Mouse (Mus musculus) kidney, embryonic 15.5 days (tissue): ENCODE results near the gene Asb2. TPM values are rescaled to one million over a fixed set of nuclear protein-coding genes. Genes with fewer than 3 reads are reported as not detected.

Source experiments
- ATAC-seq: fragments of 200-750 bp; cut with Nextera tagmentation; replicated peaks from 2 replicates; pipeline ENCODE4 v1.8.0; 2017; ENCODE audit warnings: moderate TSS enrichment; ENCODE audit not compliant: low FRiP score
- H3K27ac ChIP-seq: fragments of 300-500 bp; sonication (generic); 2 replicates; pipeline ENCODE4 v1.5.1; 2015; ENCODE audit warnings: mild to moderate bottlenecking, inconsistent platforms
- H3K27me3 ChIP-seq: fragments of 300-500 bp; sonication (generic); 2 replicates; pipeline ENCODE4 v1.6.1; 2015; ENCODE audit warnings: inconsistent platforms
- H3K36me3 ChIP-seq: fragments of 300-500 bp; sonication (generic); 2 replicates; pipeline ENCODE4 v1.6.1; 2015; ENCODE audit warnings: inconsistent platforms
- H3K4me1 ChIP-seq: fragments of 300-500 bp; sonication (generic); 2 replicates; pipeline ENCODE4 v1.6.1; 2015; ENCODE audit warnings: inconsistent platforms
- H3K4me2 ChIP-seq: fragments of 300-500 bp; sonication (generic); 2 replicates; pipeline ENCODE4 v1.6.1; 2015; ENCODE audit warnings: moderate library complexity, mild to moderate bottlenecking, inconsistent platforms
- H3K4me3 ChIP-seq: fragments of 300-500 bp; sonication (generic); replicated peaks from 2 replicates; pipeline ENCODE4 v1.5.1; 2015; ENCODE audit warnings: mild to moderate bottlenecking, inconsistent platforms
- H3K9ac ChIP-seq: fragments of 300-500 bp; sonication (generic); 2 replicates; pipeline ENCODE4 v1.6.1; 2015; ENCODE audit warnings: mild to moderate bottlenecking, inconsistent platforms
- H3K9me3 ChIP-seq: fragments of 300-500 bp; sonication (generic); replicated peaks from 2 replicates; pipeline ENCODE4 v1.6.1; 2016; ENCODE audit warnings: inconsistent platforms
- WGBS: fragments of 180-500 bp; shearing (Covaris S2); methylation state at CpG from one replicate; pipeline ENCODE4 v1.1.7; 2015; ENCODE audit warnings: mixed read lengths; 5-methylcytosine and 5-hydroxymethylcytosine counted together
- polyA plus RNA-seq: library from polyadenylated mRNA; unstranded; fragments of >200 nt; fragmentation: Nextera tagmentation; extraction: Ambion mirVana; gene quantifications from 2 replicates; pipeline ENCODE4 v1.2.1, GENCODE M21; 2015

Asb2 gene
- polyA plus RNA-seq, 1 experiment from 2014 or later, result 5.2 TPM

DNA sequence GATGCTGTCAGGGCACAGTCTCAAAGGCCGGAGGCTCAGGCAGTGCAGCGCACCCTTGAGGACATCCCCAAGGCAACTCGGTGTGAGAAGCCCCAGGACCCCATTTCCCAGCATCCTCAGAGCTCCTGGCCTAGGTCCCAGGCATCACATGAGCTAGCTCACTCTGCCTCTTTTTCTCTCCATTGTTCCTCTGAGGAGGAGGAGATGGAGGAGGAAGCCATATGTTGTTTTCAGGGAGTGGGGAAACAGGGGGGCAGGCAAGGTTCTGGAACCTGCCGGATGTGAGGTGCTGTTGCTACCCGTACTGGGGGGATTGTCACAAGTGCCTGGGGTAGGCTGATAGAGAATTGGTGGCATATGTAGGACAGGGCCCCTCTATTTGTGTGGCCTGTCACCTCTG is 20.3 kb upstream of the Asb2 start:
- Histone ChIP-seq H3K9me3 (no peaks in the 10 kb centered on the region), H3K27me3 (no peaks in the 10 kb centered on the region), H3K9ac (no peak overlapping the region), H3K4me3 (no peak overlapping the region), H3K27ac (no peak overlapping the region), H3K4me2 (no peak overlapping the region), H3K4me1 (no peaks in the 10 kb centered on the region), H3K36me3 (no peaks in the 10 kb centered on the region)
- WGBS, result 65% methylated on average over 5 of the region's 5 CpGs
- ATAC-seq, result no peak

DNA sequence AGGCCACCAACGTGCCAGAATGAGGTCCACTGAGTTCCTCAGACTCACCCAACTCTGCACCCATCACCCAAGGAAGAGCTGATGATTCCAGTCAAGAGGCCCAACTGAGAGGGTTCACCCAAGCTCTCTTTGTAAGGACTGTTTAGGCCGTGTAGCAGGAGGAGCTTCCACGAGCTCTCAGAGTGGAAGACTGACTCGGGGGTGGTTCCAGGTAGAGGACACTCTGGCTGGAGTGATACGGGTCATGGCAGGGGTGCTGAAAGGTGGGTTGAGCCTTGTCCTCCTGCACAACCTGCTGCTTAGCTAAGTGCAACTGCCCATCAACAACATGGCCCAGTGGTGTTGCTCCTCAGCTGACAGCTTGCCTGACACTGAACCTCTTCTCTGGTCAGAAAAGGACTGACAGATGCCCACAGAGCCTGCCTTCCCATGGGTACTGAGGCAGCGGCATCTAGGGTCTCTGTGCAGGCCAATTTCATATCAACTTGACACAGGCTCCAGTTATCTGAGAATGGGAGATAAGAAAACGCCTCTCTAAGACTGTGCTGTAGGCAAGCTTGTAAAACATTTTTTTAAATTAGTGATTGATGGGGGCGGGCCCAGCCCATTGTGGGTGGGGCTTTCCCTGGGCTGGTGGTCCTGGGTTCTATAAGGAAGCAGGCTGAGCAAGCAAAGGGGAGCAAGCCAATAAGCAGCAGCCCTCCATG is 17.9 kb upstream of the Asb2 start:
- H3K4me2 ChIP-seq, result no peak overlapping the region
- H3K4me1 ChIP-seq, result no peaks in the 10 kb centered on the region
- H3K4me3 ChIP-seq, result no peak overlapping the region
- no peaks in the 10 kb centered on the region for H3K36me3 ChIP-seq
- 69% methylated on average over 8 of the region's 8 CpGs for WGBS
- no peaks in the 10 kb centered on the region for H3K27me3 ChIP-seq
- H3K27ac ChIP-seq, result no peak overlapping the region
- H3K9me3 ChIP-seq, result no peaks in the 10 kb centered on the region
- no peak for ATAC-seq
- no peak overlapping the region for H3K9ac ChIP-seq

DNA sequence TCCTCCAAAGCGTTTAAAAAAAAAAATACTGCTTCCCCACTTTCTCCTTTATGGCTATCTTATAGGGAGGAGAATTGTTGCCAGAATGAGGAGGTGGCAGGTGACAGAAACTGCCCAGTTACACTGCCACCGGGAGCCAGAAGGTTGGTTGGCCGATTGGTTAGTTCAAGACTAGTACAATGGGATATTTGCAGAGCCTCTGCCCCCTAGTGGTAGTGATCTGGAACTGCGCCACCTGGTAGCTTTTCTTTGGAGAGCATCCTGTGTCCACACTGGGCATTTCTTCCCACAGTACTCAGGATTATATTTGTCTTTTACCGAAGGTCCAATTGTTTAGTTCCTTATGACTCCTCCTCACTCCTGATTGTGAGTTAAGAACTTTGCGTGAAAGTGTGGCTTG is 15.9 kb upstream of the Asb2 start:
- WGBS, result 30% methylated on average over 6 of the region's 6 CpGs

DNA sequence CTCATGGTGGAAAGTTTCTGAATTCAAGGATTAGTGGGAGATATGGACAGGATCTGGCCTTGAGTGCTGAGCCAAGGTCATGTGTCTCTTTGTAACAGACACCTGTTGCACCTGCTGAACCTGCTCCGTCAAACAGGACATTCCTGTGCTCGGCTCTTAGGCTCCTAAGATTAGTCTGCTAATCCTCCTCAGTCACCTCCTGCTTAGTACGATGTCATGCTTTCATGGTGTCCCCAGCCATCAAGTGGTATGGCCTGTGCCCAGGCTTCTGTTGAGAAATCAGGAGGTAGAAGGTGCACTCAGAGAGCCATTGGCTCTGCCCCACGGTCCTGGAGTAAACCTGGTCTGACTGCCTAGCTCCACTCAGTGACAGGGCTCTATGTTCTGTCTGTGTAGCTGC is 15.1 kb upstream of the Asb2 start:
- H3K27me3 ChIP-seq, result peaks cover 7% of the 10 kb centered on the region; the same call in 1 of the 2 replicates
- no peak overlapping the region for H3K4me3 ChIP-seq
- H3K4me2 ChIP-seq, result no peak overlapping the region
- H3K9me3 ChIP-seq, result no peaks in the 10 kb centered on the region
- no peak overlapping the region for H3K27ac ChIP-seq
- no peaks in the 10 kb centered on the region for H3K36me3 ChIP-seq
- no peak for ATAC-seq
- peaks cover 4% of the 10 kb centered on the region; the same call in 1 of the 2 replicates for H3K4me1 ChIP-seq
- H3K9ac ChIP-seq, result no peak overlapping the region
- 83% methylated on average over 4 of the region's 4 CpGs for WGBS

More for the DNA sequence above, 15.9 kb upstream of the Asb2 start:
- Histone ChIP-seq H3K27me3 (peaks cover 7% of the 10 kb centered on the region; the same call in 1 of the 2 replicates), H3K4me1 (peaks cover 4% of the 10 kb centered on the region; the same call in 1 of the 2 replicates), H3K9ac (no peak overlapping the region), H3K4me2 (no peak overlapping the region), H3K36me3 (no peaks in the 10 kb centered on the region), H3K9me3 (no peaks in the 10 kb centered on the region), H3K4me3 (no peak overlapping the region), H3K27ac (no peak overlapping the region)
- no peak for ATAC-seq

DNA sequence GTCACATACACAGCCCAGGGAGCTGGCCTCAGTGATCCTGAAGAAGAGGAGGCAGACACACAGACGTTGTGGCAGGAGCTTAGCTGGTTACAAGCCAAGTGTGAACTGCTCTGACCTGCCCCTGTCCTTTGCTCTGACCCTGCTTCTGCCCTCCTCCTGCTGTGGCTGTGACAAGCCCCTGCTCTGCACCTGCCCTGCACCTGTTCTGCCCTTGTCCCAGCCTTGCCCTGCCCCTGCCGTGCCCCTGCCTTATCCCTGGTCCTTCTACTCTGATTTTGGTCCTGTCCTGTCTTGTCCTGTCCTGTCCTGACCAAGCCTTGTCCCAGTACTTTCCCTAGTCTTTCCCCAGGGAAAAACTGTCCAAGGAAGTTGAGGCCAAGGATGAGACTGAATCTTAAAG is 13.0 kb upstream of the Asb2 start:
- Histone ChIP-seq H3K4me3 (no peak overlapping the region), H3K4me1 (peaks cover 4% of the 10 kb centered on the region; the same call in 1 of the 2 replicates), H3K36me3 (no peaks in the 10 kb centered on the region), H3K9ac (no peak overlapping the region), H3K27me3 (peaks cover 7% of the 10 kb centered on the region; the same call in 1 of the 2 replicates), H3K4me2 (no peak overlapping the region), H3K9me3 (no peaks in the 10 kb centered on the region), H3K27ac (no peak overlapping the region)
- no peak for ATAC-seq
- 44% methylated on average over 2 of the region's 2 CpGs for WGBS

DNA sequence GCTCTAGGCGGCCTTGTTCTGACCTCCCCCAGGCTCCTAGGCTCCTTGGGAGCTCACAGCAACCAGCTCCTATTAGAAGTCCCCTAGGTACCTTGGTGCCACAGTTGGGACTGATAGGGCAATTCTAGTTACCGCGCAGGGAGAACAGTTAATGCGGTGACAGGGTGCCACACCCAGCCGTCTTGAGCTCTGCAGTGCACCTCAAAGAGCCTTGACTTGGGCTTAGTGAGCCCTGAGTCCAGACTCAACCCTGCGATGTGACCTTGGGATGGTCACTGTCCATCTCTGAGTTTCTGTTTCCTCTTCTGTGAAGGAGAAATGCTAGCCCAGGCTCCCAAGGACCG is 12.5 kb upstream of the Asb2 start:
- Histone ChIP-seq H3K4me3 (no peak overlapping the region), H3K4me1 (peaks cover 4% of the 10 kb centered on the region; the same call in 1 of the 2 replicates), H3K27ac (no peak overlapping the region), H3K4me2 (peak overlapping the region; percentile 42), H3K36me3 (no peaks in the 10 kb centered on the region), H3K9me3 (no peaks in the 10 kb centered on the region), H3K27me3 (peaks cover 7% of the 10 kb centered on the region; the same call in 1 of the 2 replicates), H3K9ac (no peak overlapping the region)
- WGBS, result 68% methylated on average over 7 of the region's 7 CpGs
- no peak for ATAC-seq

DNA sequence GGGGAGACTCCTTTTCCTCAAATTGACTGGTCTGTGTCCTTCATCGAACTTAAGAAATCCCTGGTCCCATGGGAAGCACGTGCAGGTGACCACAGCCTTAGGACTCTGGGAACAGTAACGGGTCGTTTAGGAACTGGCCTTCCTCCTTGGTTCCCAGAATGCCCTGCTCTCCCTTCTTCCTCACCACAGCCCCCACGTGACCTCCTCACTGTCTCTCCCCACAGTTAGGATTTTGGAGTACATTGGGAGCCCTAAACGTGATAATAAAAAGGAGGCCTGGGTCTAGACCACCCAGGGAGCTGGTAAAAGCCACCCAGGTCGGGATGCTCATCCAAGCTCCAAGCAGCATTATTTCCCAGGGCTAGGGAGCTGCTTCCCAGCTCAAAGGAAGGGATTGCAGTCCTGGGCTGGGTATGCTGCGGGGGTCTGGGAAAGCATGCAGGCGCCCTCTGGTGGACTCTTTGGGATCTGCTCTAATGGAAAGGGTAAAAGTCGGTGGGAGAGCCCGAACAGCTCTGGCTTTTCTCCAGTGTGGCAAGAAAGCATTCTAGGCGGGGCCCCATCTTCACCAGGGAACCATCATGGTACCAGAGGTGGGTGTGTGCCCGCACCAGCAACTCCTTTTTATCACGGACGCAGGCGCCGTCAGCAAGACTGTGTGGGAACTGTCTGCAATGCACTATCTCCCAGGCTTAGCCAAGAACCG is 12.0 kb upstream of the Asb2 start:
- Histone ChIP-seq H3K27me3 (peaks cover 7% of the 10 kb centered on the region; the same call in 1 of the 2 replicates), H3K9me3 (no peaks in the 10 kb centered on the region), H3K36me3 (no peaks in the 10 kb centered on the region), H3K27ac (no peak overlapping the region), H3K4me2 (peak overlapping the region; percentile 42), H3K4me1 (peaks cover 4% of the 10 kb centered on the region; the same call in 1 of the 2 replicates), H3K4me3 (no peak overlapping the region), H3K9ac (no peak overlapping the region)
- ATAC-seq, result peak; percentile 78
- 15% methylated on average over 18 of the region's 18 CpGs for WGBS

DNA sequence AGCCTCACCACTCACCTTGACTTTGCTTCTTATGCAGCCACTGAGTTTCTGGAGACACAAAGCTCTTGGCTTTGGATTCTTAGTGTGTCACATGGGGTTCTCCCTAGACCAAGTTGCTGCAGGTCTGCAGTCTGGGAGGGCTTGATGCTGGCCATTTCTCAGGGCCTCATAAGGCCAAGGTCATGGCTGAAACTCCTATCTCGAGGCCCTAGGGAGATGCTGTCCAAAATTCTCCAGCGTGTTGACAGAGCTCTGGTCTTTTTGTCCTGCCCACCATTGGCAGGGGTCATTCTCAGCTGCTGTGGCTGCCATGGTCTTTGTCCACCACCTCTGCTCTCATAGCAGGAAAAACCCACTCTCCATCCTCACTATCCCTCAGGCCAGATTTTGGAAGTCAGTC is 11.4 kb upstream of the Asb2 start:
- no peak overlapping the region for H3K9ac ChIP-seq
- no peaks in the 10 kb centered on the region for H3K9me3 ChIP-seq
- 77% methylated on average over 2 of the region's 2 CpGs for WGBS
- H3K36me3 ChIP-seq, result no peaks in the 10 kb centered on the region
- H3K4me2 ChIP-seq, result no peak overlapping the region
- no peak overlapping the region for H3K27ac ChIP-seq
- peaks cover 4% of the 10 kb centered on the region; the same call in 1 of the 2 replicates for H3K4me1 ChIP-seq
- H3K27me3 ChIP-seq, result peaks cover 7% of the 10 kb centered on the region; the same call in 1 of the 2 replicates
- H3K4me3 ChIP-seq, result no peak overlapping the region
- no peak for ATAC-seq

DNA sequence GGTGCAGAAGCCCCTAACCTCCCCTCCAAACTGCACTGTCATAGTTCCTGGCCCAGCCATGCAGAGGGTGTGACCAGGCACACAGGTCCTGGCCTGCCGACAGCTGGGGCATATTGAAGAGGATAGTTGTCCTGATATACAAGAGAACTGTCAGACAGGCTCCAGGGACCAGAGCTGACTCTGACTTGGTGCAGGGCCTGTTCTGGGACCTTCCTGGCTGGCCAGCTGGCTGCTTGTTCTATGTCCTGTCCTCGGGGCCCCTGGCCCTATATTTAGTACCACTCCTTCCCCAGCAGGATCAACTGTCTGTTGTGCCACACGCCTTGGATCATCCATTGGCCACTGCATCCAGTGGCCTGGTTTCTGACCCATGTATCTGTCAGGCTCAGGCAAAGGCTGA is 6.5 kb upstream of the Asb2 start:
- Histone ChIP-seq H3K4me1 (no peaks in the 10 kb centered on the region), H3K36me3 (no peaks in the 10 kb centered on the region), H3K4me2 (no peak overlapping the region), H3K9me3 (no peaks in the 10 kb centered on the region), H3K27ac (no peak overlapping the region), H3K4me3 (no peak overlapping the region), H3K9ac (no peak overlapping the region), H3K27me3 (no peaks in the 10 kb centered on the region)
- ATAC-seq, result no peak
- WGBS, result 80% methylated on average over 3 of the region's 3 CpGs

DNA sequence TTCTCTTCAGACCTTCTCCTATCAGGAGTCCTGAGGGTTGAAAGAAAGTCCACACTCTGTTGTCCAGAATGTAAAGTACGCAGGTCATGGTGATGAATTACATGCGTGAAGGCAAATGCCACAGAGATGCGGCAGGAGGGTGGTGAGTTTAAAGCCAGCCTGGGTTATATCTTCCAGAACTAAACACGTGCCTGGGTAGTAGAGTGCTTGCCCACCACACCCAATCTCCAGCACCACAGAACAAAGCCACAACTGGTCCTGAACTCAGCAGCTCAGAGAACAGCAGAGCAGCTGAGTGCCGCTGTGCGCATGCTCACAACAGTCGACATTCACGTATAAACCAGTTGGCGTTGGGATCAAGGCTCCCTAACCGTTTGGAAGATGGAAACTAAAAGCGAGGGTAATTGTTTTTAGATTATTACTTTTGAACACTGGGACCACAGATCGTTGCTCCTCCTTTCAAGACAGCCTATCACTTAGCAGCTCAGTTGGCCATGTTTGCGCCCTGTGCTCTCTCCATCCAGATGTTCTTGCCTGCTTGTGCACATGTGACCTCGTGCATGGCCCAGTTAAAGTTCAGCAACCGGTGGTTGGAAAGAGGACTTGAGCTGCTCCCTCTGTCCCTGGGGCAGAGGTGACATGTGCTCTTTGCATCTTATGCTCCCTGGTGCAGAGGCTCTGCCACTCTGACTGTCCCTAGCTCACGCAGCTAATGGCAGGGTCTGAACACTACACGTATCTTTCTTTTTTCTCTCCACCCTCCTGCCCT is 5.9 kb upstream of the Asb2 start:
- Histone ChIP-seq H3K27me3 (no peaks in the 10 kb centered on the region), H3K4me2 (no peak overlapping the region), H3K9me3 (no peaks in the 10 kb centered on the region), H3K4me1 (no peaks in the 10 kb centered on the region), H3K4me3 (no peak overlapping the region), H3K36me3 (no peaks in the 10 kb centered on the region), H3K9ac (no peak overlapping the region), H3K27ac (no peak overlapping the region)
- WGBS, result 82% methylated on average over 17 of the region's 17 CpGs
- no peak for ATAC-seq

DNA sequence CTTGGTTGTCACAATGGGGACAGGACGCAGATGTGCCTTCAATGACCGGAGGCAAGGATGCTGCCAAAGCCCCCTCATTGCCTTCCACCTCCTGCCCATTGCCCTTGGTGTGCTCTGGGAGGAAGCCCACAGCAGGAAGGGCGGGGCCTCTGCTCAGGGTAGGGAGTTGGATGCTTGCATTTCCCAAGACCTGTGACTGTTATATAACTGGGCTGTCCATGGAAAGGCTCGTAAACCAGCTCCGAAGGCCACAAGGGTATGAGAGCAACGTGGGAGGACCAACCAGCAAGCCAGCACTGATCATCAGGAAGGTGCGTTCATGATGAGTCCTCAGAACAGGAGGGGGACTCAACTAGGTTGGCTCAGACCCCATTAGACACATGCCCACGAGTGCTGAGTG is 5.0 kb upstream of the Asb2 start:
- ATAC-seq, result no peak
- 70% methylated on average over 8 of the region's 8 CpGs for WGBS

More for the DNA sequence above, 5.0 kb upstream of the Asb2 start:
- Histone ChIP-seq H3K4me1 (no peaks in the 10 kb centered on the region), H3K9me3 (no peaks in the 10 kb centered on the region), H3K4me2 (no peak overlapping the region), H3K9ac (no peak overlapping the region), H3K27ac (no peak overlapping the region), H3K36me3 (no peaks in the 10 kb centered on the region), H3K4me3 (no peak overlapping the region), H3K27me3 (no peaks in the 10 kb centered on the region)
